Mouse (Mus musculus): Measurements from ENCODE around the gene Slc7a14. TPM values are rescaled to one million over a fixed set of nuclear protein-coding genes. Genes with fewer than 3 reads are reported as not detected.

Slc7a14 gene
- polyA plus RNA-seq, 1 experiment: not detected

DNA sequence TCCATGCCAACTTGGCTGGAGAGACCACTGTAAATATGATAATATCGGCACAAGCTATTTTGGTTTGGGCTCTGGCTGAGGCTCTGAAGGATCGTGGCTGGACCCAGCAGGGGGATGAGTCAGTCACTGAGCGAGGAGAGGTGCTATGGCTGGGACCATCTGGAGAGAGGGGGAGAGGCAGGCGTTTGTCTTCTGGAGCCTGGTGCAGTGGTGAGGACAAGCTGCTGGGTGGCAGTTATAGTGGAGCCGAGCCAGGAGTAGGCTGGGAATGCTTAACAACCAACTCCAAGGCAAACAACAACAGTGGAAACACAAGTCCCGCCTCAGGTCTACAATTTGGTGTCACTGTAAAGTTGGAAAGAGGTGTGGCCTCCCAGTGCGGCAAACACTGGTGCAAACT, 55.8 kb downstream of the Slc7a14 start:
- 82% methylated on average over 7 of the region's 7 CpGs for WGBS
- no peaks in the 10 kb centered on the region for H3K4me1 ChIP-seq (ENCODE audit: control insufficient read depth, insufficient read depth, low read length)
- no peak overlapping the region for H3K4me3 ChIP-seq (replicated peaks; ENCODE audit: control insufficient read depth, low read depth, low read length)
- no peak for TF ChIP-seq CTCF (IDR thresholded peaks at IDR 0.05; ENCODE audit: control insufficient read depth, insufficient read depth, low read length)
- no peak for TF ChIP-seq POLR2A (IDR thresholded peaks at IDR 0.05; ENCODE audit: borderline replicate concordance, control insufficient read depth, low read depth, low read length)
- H3K27ac ChIP-seq (ENCODE audit: control insufficient read depth, insufficient read depth, low read depth, low read length, poor library complexity): no peak overlapping the region

GRCm38 (mm10) chr3:31253862-31254261, 56.3 kb downstream of the Slc7a14 start:
- TF ChIP-seq POLR2A (IDR thresholded peaks at IDR 0.05; ENCODE audit: borderline replicate concordance, control insufficient read depth, low read depth, low read length): no peak
- TF ChIP-seq CTCF (IDR thresholded peaks at IDR 0.05; ENCODE audit: control insufficient read depth, insufficient read depth, low read length): no peak
- Histone ChIP-seq H3K4me1 (ENCODE audit: control insufficient read depth, insufficient read depth, low read length) (no peaks in the 10 kb centered on the region), H3K4me3 (replicated peaks; ENCODE audit: control insufficient read depth, low read depth, low read length) (no peak overlapping the region), H3K27ac (ENCODE audit: control insufficient read depth, insufficient read depth, low read depth, low read length, poor library complexity) (no peak overlapping the region)
- 83% methylated on average over 9 of the region's 9 CpGs for WGBS

- no peak for TF ChIP-seq CTCF (IDR thresholded peaks at IDR 0.05; ENCODE audit: control insufficient read depth, insufficient read depth, low read length)
- no peak for TF ChIP-seq POLR2A (IDR thresholded peaks at IDR 0.05; ENCODE audit: borderline replicate concordance, control insufficient read depth, low read depth, low read length)
- Histone ChIP-seq H3K4me3 (replicated peaks; ENCODE audit: control insufficient read depth, low read depth, low read length) (no peak overlapping the region), H3K4me1 (ENCODE audit: control insufficient read depth, insufficient read depth, low read length) (no peaks in the 10 kb centered on the region), H3K27ac (ENCODE audit: control insufficient read depth, insufficient read depth, low read depth, low read length, poor library complexity) (no peak overlapping the region)
- 57% methylated on average over 3 of the region's 3 CpGs for WGBS
These were observed 57.6 kb downstream of the Slc7a14 start for GRCm38 (mm10) chr3:31252566-31252965.

- no peak overlapping the region for H3K27ac ChIP-seq (ENCODE audit: control insufficient read depth, insufficient read depth, low read depth, low read length, poor library complexity)
- 54% methylated on average over 1 of the region's 1 CpGs for WGBS
- H3K4me3 ChIP-seq (replicated peaks; ENCODE audit: control insufficient read depth, low read depth, low read length): no peak overlapping the region
- no peak for TF ChIP-seq POLR2A (IDR thresholded peaks at IDR 0.05; ENCODE audit: borderline replicate concordance, control insufficient read depth, low read depth, low read length)
- TF ChIP-seq CTCF (IDR thresholded peaks at IDR 0.05; ENCODE audit: control insufficient read depth, insufficient read depth, low read length): no peak
- H3K4me1 ChIP-seq (ENCODE audit: control insufficient read depth, insufficient read depth, low read length): no peaks in the 10 kb centered on the region
These were observed 66.7 kb downstream of the Slc7a14 start for GRCm38 (mm10) chr3:31243478-31243877.

DNA sequence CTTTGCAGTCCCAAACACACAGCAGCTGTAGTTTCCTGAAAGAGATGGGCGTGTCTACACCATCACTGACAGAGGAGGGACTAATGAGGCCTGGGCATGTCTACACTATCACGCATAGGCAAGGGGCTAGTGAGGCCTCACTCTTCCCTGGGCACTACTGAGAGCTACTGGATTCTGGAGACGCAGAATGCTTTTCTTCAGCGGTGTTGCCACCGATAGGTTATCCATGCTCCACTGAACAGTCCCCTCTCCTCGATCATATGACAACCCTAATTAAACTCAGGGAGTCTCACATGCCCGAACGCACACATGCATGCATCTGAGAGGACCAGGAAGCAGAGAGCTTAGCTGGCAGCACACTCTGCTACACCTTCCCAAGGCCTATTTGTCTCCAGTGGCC, 69.3 kb downstream of the Slc7a14 start:
- no peak overlapping the region for H3K27ac ChIP-seq (ENCODE audit: control insufficient read depth, insufficient read depth, low read depth, low read length, poor library complexity)
- no peak overlapping the region for H3K4me3 ChIP-seq (replicated peaks; ENCODE audit: control insufficient read depth, low read depth, low read length)
- TF ChIP-seq POLR2A (IDR thresholded peaks at IDR 0.05; ENCODE audit: borderline replicate concordance, control insufficient read depth, low read depth, low read length): no peak
- no peak for TF ChIP-seq CTCF (IDR thresholded peaks at IDR 0.05; ENCODE audit: control insufficient read depth, insufficient read depth, low read length)
- H3K4me1 ChIP-seq (ENCODE audit: control insufficient read depth, insufficient read depth, low read length): no peaks in the 10 kb centered on the region
- 81% methylated on average over 8 of the region's 8 CpGs for WGBS

- TF ChIP-seq POLR2A (IDR thresholded peaks at IDR 0.05; ENCODE audit: borderline replicate concordance, control insufficient read depth, low read depth, low read length) (no peak), CTCF (IDR thresholded peaks at IDR 0.05; ENCODE audit: control insufficient read depth, insufficient read depth, low read length) (no peak)
- 85% methylated on average over 3 of the region's 3 CpGs for whole genome bisulfite sequencing
- H3K27ac ChIP-seq (ENCODE audit: control insufficient read depth, insufficient read depth, low read depth, low read length, poor library complexity): no peak overlapping the region
- no peaks in the 10 kb centered on the region for H3K4me1 ChIP-seq (ENCODE audit: control insufficient read depth, insufficient read depth, low read length)
- H3K4me3 ChIP-seq (replicated peaks; ENCODE audit: control insufficient read depth, low read depth, low read length): no peak overlapping the region
These were observed 70.5 kb downstream of the Slc7a14 start for GRCm38 (mm10) chr3:31239645-31240044.

DNA sequence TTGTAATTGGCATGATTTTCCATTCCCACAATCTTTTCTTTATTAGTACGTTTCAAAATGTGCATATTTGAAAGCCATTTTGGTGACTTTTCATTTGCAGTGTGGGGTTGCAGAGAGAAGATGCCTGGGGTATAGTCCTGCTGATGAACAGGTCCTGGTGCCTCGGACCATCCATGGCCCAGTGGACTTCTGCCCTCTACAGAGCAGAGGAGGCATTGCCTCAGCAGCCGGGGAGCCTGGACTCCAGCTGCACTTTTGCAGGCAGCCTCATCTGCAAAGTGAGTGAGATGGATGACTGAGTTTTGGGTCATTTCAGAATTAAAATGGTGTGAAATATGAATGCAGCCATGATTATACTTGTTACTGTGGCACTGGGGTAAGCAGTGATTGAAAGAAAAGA, 72.2 kb downstream of the Slc7a14 start:
- Histone ChIP-seq H3K27ac (ENCODE audit: control insufficient read depth, insufficient read depth, low read depth, low read length, poor library complexity) (no peak overlapping the region), H3K4me3 (replicated peaks; ENCODE audit: control insufficient read depth, low read depth, low read length) (no peak overlapping the region), H3K4me1 (ENCODE audit: control insufficient read depth, insufficient read depth, low read length) (no peaks in the 10 kb centered on the region)
- 31% methylated on average over 3 of the region's 3 CpGs for WGBS
- TF ChIP-seq CTCF (IDR thresholded peaks at IDR 0.05; ENCODE audit: control insufficient read depth, insufficient read depth, low read length): no peak
- TF ChIP-seq POLR2A (IDR thresholded peaks at IDR 0.05; ENCODE audit: borderline replicate concordance, control insufficient read depth, low read depth, low read length): no peak

- Histone ChIP-seq H3K27ac (ENCODE audit: control insufficient read depth, insufficient read depth, low read depth, low read length, poor library complexity) (no peak overlapping the region), H3K4me3 (replicated peaks; ENCODE audit: control insufficient read depth, low read depth, low read length) (no peak overlapping the region), H3K4me1 (ENCODE audit: control insufficient read depth, insufficient read depth, low read length) (no peaks in the 10 kb centered on the region)
- WGBS: 80% methylated on average over 3 of the region's 3 CpGs
- TF ChIP-seq POLR2A (IDR thresholded peaks at IDR 0.05; ENCODE audit: borderline replicate concordance, control insufficient read depth, low read depth, low read length) (no peak), CTCF (IDR thresholded peaks at IDR 0.05; ENCODE audit: control insufficient read depth, insufficient read depth, low read length) (no peak)
These were observed 74.0 kb downstream of the Slc7a14 start for GRCm38 (mm10) chr3:31236146-31236545.

DNA sequence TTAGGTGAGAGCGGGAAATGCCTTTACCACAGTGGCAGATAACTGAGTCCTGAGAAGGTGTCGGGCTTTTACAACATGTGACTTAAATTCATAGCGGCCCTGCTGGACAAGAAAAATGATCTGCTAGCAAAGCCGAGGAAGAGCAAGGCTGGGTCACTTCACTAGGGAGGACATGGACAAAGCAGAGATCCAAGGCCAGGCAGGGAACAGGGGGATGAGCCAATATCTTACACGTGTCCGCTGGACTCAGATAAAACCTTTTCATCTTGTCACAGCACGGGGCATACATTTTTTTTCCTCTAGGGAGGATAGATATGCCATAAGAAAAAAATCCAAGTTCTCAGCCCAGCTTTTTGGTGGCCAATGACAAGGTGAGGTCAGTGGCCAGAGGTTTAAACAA, 75.8 kb downstream of the Slc7a14 start:
- WGBS: 78% methylated on average over 7 of the region's 7 CpGs
- Histone ChIP-seq H3K27ac (ENCODE audit: control insufficient read depth, insufficient read depth, low read depth, low read length, poor library complexity) (no peak overlapping the region), H3K4me3 (replicated peaks; ENCODE audit: control insufficient read depth, low read depth, low read length) (no peak overlapping the region), H3K4me1 (ENCODE audit: control insufficient read depth, insufficient read depth, low read length) (no peaks in the 10 kb centered on the region)
- TF ChIP-seq POLR2A (IDR thresholded peaks at IDR 0.05; ENCODE audit: borderline replicate concordance, control insufficient read depth, low read depth, low read length): no peak
- TF ChIP-seq CTCF (IDR thresholded peaks at IDR 0.05; ENCODE audit: control insufficient read depth, insufficient read depth, low read length): no peak
